Mouse (Mus musculus): ENCODE results near the gene Ucp3. TPM values are rescaled to one million over a fixed set of nuclear protein-coding genes. Genes with fewer than 3 reads are reported as not detected.

The Ucp3 gene
- polyA plus RNA-seq, 1 experiment, result not detected

- H3K4me3 ChIP-seq (ENCODE audit: insufficient read depth, poor library complexity, severe bottlenecking), result no peak overlapping the region
- no peak overlapping the region for H3ac ChIP-seq (ENCODE audit: control insufficient read depth, insufficient read length, low read depth)
- TF ChIP-seq MYOG (IDR thresholded peaks at IDR 0.05; ENCODE audit: control insufficient read depth, extremely low read depth, insufficient read length) (no peak), MAX (IDR thresholded peaks at IDR 0.05) (no peak), CEBPB (IDR thresholded peaks at IDR 0.05; ENCODE audit: low read depth) (no peak), MYOD1 (IDR thresholded peaks at IDR 0.05; ENCODE audit: control insufficient read depth, insufficient read length, low read depth) (no peak), FOSL1 (IDR thresholded peaks at IDR 0.05; ENCODE audit: insufficient read depth, low read length, poor library complexity, severe bottlenecking) (no peak), USF1 (IDR thresholded peaks at IDR 0.05; ENCODE audit: low read depth) (no peak), CTCF (IDR thresholded peaks at IDR 0.05; ENCODE audit: control insufficient read depth, insufficient read depth, insufficient read length) (no peak)
- H3K36me3 ChIP-seq (ENCODE audit: control insufficient read depth, insufficient read depth), result no peaks in the 10 kb centered on the region
- no peaks in the 10 kb centered on the region for H3K79me2 ChIP-seq (ENCODE audit: control insufficient read depth, insufficient read depth)
- H3K79me3 ChIP-seq (ENCODE audit: low read depth), result no peaks in the 10 kb centered on the region
- H3K27me3 ChIP-seq (ENCODE audit: control insufficient read depth, insufficient read depth, insufficient read length), result no peaks in the 10 kb centered on the region
Measured at GRCm38 (mm10) chr7:100461621-100462151, 11.1 kb upstream of the Ucp3 start.

- no peaks in the 10 kb centered on the region for H3K36me3 ChIP-seq (ENCODE audit: control insufficient read depth, insufficient read depth)
- no peak overlapping the region for H3ac ChIP-seq (ENCODE audit: control insufficient read depth, insufficient read length, low read depth)
- no peaks in the 10 kb centered on the region for H3K27me3 ChIP-seq (ENCODE audit: control insufficient read depth, insufficient read depth, insufficient read length)
- no peaks in the 10 kb centered on the region for H3K79me2 ChIP-seq (ENCODE audit: control insufficient read depth, insufficient read depth)
- no peak overlapping the region for H3K4me3 ChIP-seq (ENCODE audit: insufficient read depth, poor library complexity, severe bottlenecking)
- TF ChIP-seq MYOG (IDR thresholded peaks at IDR 0.05; ENCODE audit: control insufficient read depth, extremely low read depth, insufficient read length) (no peak), MAX (IDR thresholded peaks at IDR 0.05) (no peak), CEBPB (IDR thresholded peaks at IDR 0.05; ENCODE audit: low read depth) (no peak), CTCF (IDR thresholded peaks at IDR 0.05; ENCODE audit: control insufficient read depth, insufficient read depth, insufficient read length) (no peak), FOSL1 (IDR thresholded peaks at IDR 0.05; ENCODE audit: insufficient read depth, low read length, poor library complexity, severe bottlenecking) (no peak), MYOD1 (IDR thresholded peaks at IDR 0.05; ENCODE audit: control insufficient read depth, insufficient read length, low read depth) (no peak), USF1 (IDR thresholded peaks at IDR 0.05; ENCODE audit: low read depth) (no peak)
- no peaks in the 10 kb centered on the region for H3K79me3 ChIP-seq (ENCODE audit: low read depth)
Measured at GRCm38 (mm10) chr7:100463194-100463593, 9.6 kb upstream of the Ucp3 start.

GRCm38 (mm10) chr7:100463757-100464156 lies 9.0 kb upstream of the Ucp3 start:
- H3K4me3 ChIP-seq (ENCODE audit: insufficient read depth, poor library complexity, severe bottlenecking), result no peak overlapping the region
- no peaks in the 10 kb centered on the region for H3K27me3 ChIP-seq (ENCODE audit: control insufficient read depth, insufficient read depth, insufficient read length)
- TF ChIP-seq MYOG (IDR thresholded peaks at IDR 0.05; ENCODE audit: control insufficient read depth, extremely low read depth, insufficient read length), result no peak
- TF ChIP-seq MYOD1 (IDR thresholded peaks at IDR 0.05; ENCODE audit: control insufficient read depth, insufficient read length, low read depth), result no peak
- no peak for TF ChIP-seq FOSL1 (IDR thresholded peaks at IDR 0.05; ENCODE audit: insufficient read depth, low read length, poor library complexity, severe bottlenecking)
- no peak for TF ChIP-seq CTCF (IDR thresholded peaks at IDR 0.05; ENCODE audit: control insufficient read depth, insufficient read depth, insufficient read length)
- TF ChIP-seq USF1 (IDR thresholded peaks at IDR 0.05; ENCODE audit: low read depth), result no peak
- no peak for TF ChIP-seq MAX (IDR thresholded peaks at IDR 0.05)
- TF ChIP-seq CEBPB (IDR thresholded peaks at IDR 0.05; ENCODE audit: low read depth), result no peak
- H3ac ChIP-seq (ENCODE audit: control insufficient read depth, insufficient read length, low read depth), result no peak overlapping the region
- no peaks in the 10 kb centered on the region for H3K36me3 ChIP-seq (ENCODE audit: control insufficient read depth, insufficient read depth)
- no peaks in the 10 kb centered on the region for H3K79me2 ChIP-seq (ENCODE audit: control insufficient read depth, insufficient read depth)
- H3K79me3 ChIP-seq (ENCODE audit: low read depth), result no peaks in the 10 kb centered on the region

GRCm38 (mm10) chr7:100464248-100464647 lies 8.5 kb upstream of the Ucp3 start:
- Histone ChIP-seq H3K4me3 (ENCODE audit: insufficient read depth, poor library complexity, severe bottlenecking) (no peak overlapping the region), H3K36me3 (ENCODE audit: control insufficient read depth, insufficient read depth) (no peaks in the 10 kb centered on the region), H3K79me3 (ENCODE audit: low read depth) (no peaks in the 10 kb centered on the region), H3ac (ENCODE audit: control insufficient read depth, insufficient read length, low read depth) (no peak overlapping the region), H3K79me2 (ENCODE audit: control insufficient read depth, insufficient read depth) (no peaks in the 10 kb centered on the region), H3K27me3 (ENCODE audit: control insufficient read depth, insufficient read depth, insufficient read length) (no peaks in the 10 kb centered on the region)
- no peak for TF ChIP-seq CTCF (IDR thresholded peaks at IDR 0.05; ENCODE audit: control insufficient read depth, insufficient read depth, insufficient read length)
- TF ChIP-seq USF1 (IDR thresholded peaks at IDR 0.05; ENCODE audit: low read depth), result no peak
- no peak for TF ChIP-seq MYOD1 (IDR thresholded peaks at IDR 0.05; ENCODE audit: control insufficient read depth, insufficient read length, low read depth)
- no peak for TF ChIP-seq FOSL1 (IDR thresholded peaks at IDR 0.05; ENCODE audit: insufficient read depth, low read length, poor library complexity, severe bottlenecking)
- TF ChIP-seq MYOG (IDR thresholded peaks at IDR 0.05; ENCODE audit: control insufficient read depth, extremely low read depth, insufficient read length), result no peak
- no peak for TF ChIP-seq CEBPB (IDR thresholded peaks at IDR 0.05; ENCODE audit: low read depth)
- no peak for TF ChIP-seq MAX (IDR thresholded peaks at IDR 0.05)

- no peaks in the 10 kb centered on the region for H3K79me2 ChIP-seq (ENCODE audit: control insufficient read depth, insufficient read depth)
- H3ac ChIP-seq (ENCODE audit: control insufficient read depth, insufficient read length, low read depth), result peak overlapping the region; percentile 6
- TF ChIP-seq MYOD1 (IDR thresholded peaks at IDR 0.05; ENCODE audit: control insufficient read depth, insufficient read length, low read depth) (no peak), USF1 (IDR thresholded peaks at IDR 0.05; ENCODE audit: low read depth) (no peak)
- no peaks in the 10 kb centered on the region for H3K79me3 ChIP-seq (ENCODE audit: low read depth)
- no peaks in the 10 kb centered on the region for H3K36me3 ChIP-seq (ENCODE audit: control insufficient read depth, insufficient read depth)
- no peak overlapping the region for H3K4me3 ChIP-seq (ENCODE audit: insufficient read depth, poor library complexity, severe bottlenecking)
- no peaks in the 10 kb centered on the region for H3K27me3 ChIP-seq (ENCODE audit: control insufficient read depth, insufficient read depth, insufficient read length)
Measured at GRCm38 (mm10) chr7:100465248-100465647, 7.5 kb upstream of the Ucp3 start.
